Mouse (Mus musculus) bone marrow, adult 2 months (tissue): ENCODE measurements around the gene Skil. TPM values are rescaled to one million over a fixed set of nuclear protein-coding genes. Genes with fewer than 3 reads are reported as not detected.
A peak's percentile ranks its signal among the peaks of the same experiment; 100 is the strongest.
"Not testable (repeated sequence)": the region's sequence is repeated elsewhere in the genome, so short reads cannot be mapped to it uniquely, and the experiment has no call there.

ENCODE experiments used
- H3K27ac ChIP-seq: fragments of 200-500 bp; 2 replicates; pipeline ENCODE4 v1.5.1; 2012; ENCODE audit warnings: low read depth, mild to moderate bottlenecking, control low read depth, inconsistent platforms, low read length; ENCODE audit not compliant: control insufficient read depth, poor library complexity, insufficient read depth
- H3K4me1 ChIP-seq: fragments of 200-500 bp; 2 replicates; pipeline ENCODE4 v1.6.1; 2011; ENCODE audit warnings: low read length; ENCODE audit not compliant: control insufficient read depth, insufficient read depth
- H3K4me3 ChIP-seq: fragments of 200-500 bp; replicated peaks from 2 replicates; pipeline ENCODE3; 2011; ENCODE audit warnings: mild to moderate bottlenecking, low read depth, low read length, control low read depth; ENCODE audit not compliant: control insufficient read depth
- CTCF ChIP-seq: fragments of 200-500 bp; IDR thresholded peaks from 2 replicates; pipeline ENCODE4 v1.5.1; 2011; ENCODE audit warnings: low read length, control low read depth; ENCODE audit not compliant: control insufficient read depth, insufficient read depth
- POLR2A ChIP-seq: fragments of 200-500 bp; IDR thresholded peaks from 2 replicates; pipeline ENCODE4 v1.6.1; 2011; ENCODE audit warnings: low read depth, mild to moderate bottlenecking, control low read depth, low read length, borderline replicate concordance; ENCODE audit not compliant: control insufficient read depth
- WGBS: fragments of 180-500 bp; shearing (Covaris S2); methylation state at CpG from one replicate; pipeline ENCODE4 v1.1.7; 2018; 5-methylcytosine and 5-hydroxymethylcytosine counted together
- polyA plus RNA-seq: library from polyadenylated mRNA; stranded (reverse); fragments of >200 nt; gene quantifications from 2 replicates; pipeline ENCODE4 v1.2.4, GENCODE M21; 2011; ENCODE audit warnings: low replicate concordance; ENCODE audit not compliant: missing spikeins, insufficient read depth, insufficient read length

Skil gene
- polyA plus RNA-seq, 1 experiment, result 2.9 TPM

GRCm38 (mm10) chr3:31141621-31142020, 46.8 kb downstream of the Skil start:
- no peak for TF ChIP-seq CTCF
- no peak for TF ChIP-seq POLR2A
- Histone ChIP-seq H3K4me1 (no peaks in the 10 kb centered on the region; the same call in 1 of the 2 replicates), H3K27ac (no peak overlapping the region), H3K4me3 (no peak overlapping the region)
- WGBS, result 83% methylated on average over 4 of the region's 4 CpGs

- H3K4me3 ChIP-seq, H3K4me1 ChIP-seq, H3K27ac ChIP-seq: not testable (repeated sequence)
- WGBS, result 70% methylated on average over 11 of the region's 11 CpGs
Observed at GRCm38 (mm10) chr3:31145222-31145621, 50.4 kb downstream of the Skil start.

GRCm38 (mm10) chr3:31145641-31146290, 50.9 kb downstream of the Skil start:
- no peaks in the 10 kb centered on the region; the same call in 1 of the 2 replicates for H3K4me1 ChIP-seq

GRCm38 (mm10) chr3:31148595-31148994, 53.7 kb downstream of the Skil start:
- Histone ChIP-seq H3K27ac (no peak overlapping the region), H3K4me3 (no peak overlapping the region), H3K4me1 (no peaks in the 10 kb centered on the region; the same call in 1 of the 2 replicates)
- WGBS, result 67% methylated on average over 7 of the region's 7 CpGs
- TF ChIP-seq CTCF (no peak), POLR2A (no peak)

More at GRCm38 (mm10) chr3:31145641-31146290, 50.9 kb downstream of the Skil start:
- TF ChIP-seq CTCF (peak; percentile 79), POLR2A (no peak)
- WGBS, result 7% methylated on average over 14 of the region's 14 CpGs
- Histone ChIP-seq H3K4me3 (no peak overlapping the region), H3K27ac (no peak overlapping the region)

GRCm38 (mm10) chr3:31149706-31150105, 54.8 kb downstream of the Skil start, which contains the start of gene Cldn11:
TSS of gene Cldn11 (plus strand) at chr3:31149920.
- TF ChIP-seq POLR2A (peak; percentile 25; the same call in 1 of the 2 replicates), CTCF (no peak)
- Histone ChIP-seq H3K4me1 (no peaks in the 10 kb centered on the region; the same call in 1 of the 2 replicates), H3K27ac (no peak within 1 kb of the TSS), H3K4me3 (no peak within 1 kb of the TSS)
- 2% methylated on average over 33 of the region's 33 CpGs for WGBS

- 60% methylated on average over 6 of the region's 6 CpGs for WGBS
- TF ChIP-seq CTCF, result no peak
- TF ChIP-seq POLR2A, result no peak
- Histone ChIP-seq H3K4me1 (no peaks in the 10 kb centered on the region), H3K4me3 (no peak overlapping the region), H3K27ac (no peak overlapping the region)
Observed at GRCm38 (mm10) chr3:31152108-31152507, 57.2 kb downstream of the Skil start.

GRCm38 (mm10) chr3:31156126-31156525, 61.3 kb downstream of the Skil start:
- Histone ChIP-seq H3K4me1 (no peaks in the 10 kb centered on the region), H3K4me3 (no peak overlapping the region), H3K27ac (no peak overlapping the region)
- 86% methylated on average over 3 of the region's 3 CpGs for WGBS
- TF ChIP-seq POLR2A (no peak), CTCF (no peak)

GRCm38 (mm10) chr3:31157776-31158175, 62.9 kb downstream of the Skil start:
- H3K4me3 ChIP-seq, result no peak overlapping the region
- no peaks in the 10 kb centered on the region for H3K4me1 ChIP-seq
- H3K27ac ChIP-seq, result no peak overlapping the region
- 71% methylated on average over 15 of the region's 15 CpGs for WGBS
- no peak for TF ChIP-seq CTCF
- TF ChIP-seq POLR2A, result no peak

GRCm38 (mm10) chr3:31160046-31160445, 65.2 kb downstream of the Skil start:
- Histone ChIP-seq H3K4me1 (no peaks in the 10 kb centered on the region), H3K4me3 (no peak overlapping the region), H3K27ac (no peak overlapping the region)
- WGBS, result 47% methylated on average over 10 of the region's 10 CpGs
- TF ChIP-seq POLR2A (no peak), CTCF (no peak)
